Mouse (Mus musculus) mouse trophoblast stem cell (cell line): ENCODE data around the gene Wdr91.

Experiments used
- in situ Hi-C, 2 experiments: fragments of 300-500 bp; cut with MseI, MboI; formaldehyde crosslinking; loops; 2 replicates in 1 of 2; 3 replicates in 1 of 2; pipeline ENCODE4 v1.15.1; 2025

The Wdr91 gene

GRCm38 (mm10) chr6:34919956-34920355 lies 9.3 kb upstream of the Wdr91 start, which contains the start of gene Stra8:
Gene Stra8 (plus strand): TSS chr6:34920163.
- in situ Hi-C loops = loop anchor here (10.0 kb wide), 2 partner anchors 135 to 145 kb away; partner anchors contain the start of gene Agbl3 (in 1 of the 2)

GRCm38 (mm10) chr6:34919146-34919545 lies 8.5 kb upstream of the Wdr91 start:
- in situ Hi-C loops = no loop called here

GRCm38 (mm10) chr6:34914462-34914861 lies 3.8 kb upstream of the Wdr91 start:
- in situ Hi-C loops = no loop called here

GRCm38 (mm10) chr6:34913341-34914040 lies 2.8 kb upstream of the Wdr91 start:
- in situ Hi-C loops = no loop called here

- in situ Hi-C loops = no loop called here
Measured at GRCm38 (mm10) chr6:34909631-34910345, 888 bp downstream of the Wdr91 start.

GRCm38 (mm10) chr6:34907696-34908260 lies 2.9 kb downstream of the Wdr91 start:
- in situ Hi-C loops = no loop called here

- in situ Hi-C loops = no loop called here
Measured at GRCm38 (mm10) chr6:34907121-34907614, 3.5 kb downstream of the Wdr91 start.

- in situ Hi-C loops = no loop called here
Measured at GRCm38 (mm10) chr6:34906661-34907060, 4.0 kb downstream of the Wdr91 start.

GRCm38 (mm10) chr6:34906125-34906524 lies 4.6 kb downstream of the Wdr91 start:
- in situ Hi-C loops = no loop called here

GRCm38 (mm10) chr6:34904361-34904760 lies 6.3 kb downstream of the Wdr91 start:
- in situ Hi-C loops = no loop called here

- in situ Hi-C loops = no loop called here
Measured at GRCm38 (mm10) chr6:34903851-34904250, 6.8 kb downstream of the Wdr91 start.

- in situ Hi-C loops = no loop called here
Measured at GRCm38 (mm10) chr6:34903441-34903840, 7.2 kb downstream of the Wdr91 start.

GRCm38 (mm10) chr6:34902578-34902977 lies 8.1 kb downstream of the Wdr91 start:
- in situ Hi-C loops = no loop called here

- in situ Hi-C loops = no loop called here
Measured at GRCm38 (mm10) chr6:34901911-34902444, 8.7 kb downstream of the Wdr91 start.

GRCm38 (mm10) chr6:34900990-34901389 lies 9.7 kb downstream of the Wdr91 start:
- in situ Hi-C loops = no loop called here

GRCm38 (mm10) chr6:34899127-34899526 lies 11.5 kb downstream of the Wdr91 start:
- in situ Hi-C loops = no loop called here

GRCm38 (mm10) chr6:34896168-34896780 lies 14.4 kb downstream of the Wdr91 start:
- in situ Hi-C loops = no loop called here

- in situ Hi-C loops = no loop called here
Measured at GRCm38 (mm10) chr6:34895569-34895968, 15.1 kb downstream of the Wdr91 start.

GRCm38 (mm10) chr6:34889185-34889584 lies 21.5 kb downstream of the Wdr91 start:
- in situ Hi-C loops = no loop called here

- in situ Hi-C loops = no loop called here
Measured at GRCm38 (mm10) chr6:34887131-34887850, 23.4 kb downstream of the Wdr91 start.

GRCm38 (mm10) chr6:34884724-34885123 lies 26.0 kb downstream of the Wdr91 start:
- in situ Hi-C loops = no loop called here
